Mouse (Mus musculus): ENCODE data around the gene Map4k1. TPM values are rescaled to one million over a fixed set of nuclear protein-coding genes. Genes with fewer than 3 reads are reported as not detected.
A peak's percentile ranks its signal among the peaks of the same experiment; 100 is the strongest.

Gene Map4k1
- polyA plus RNA-seq, 1 experiment: 1.3 TPM

DNA sequence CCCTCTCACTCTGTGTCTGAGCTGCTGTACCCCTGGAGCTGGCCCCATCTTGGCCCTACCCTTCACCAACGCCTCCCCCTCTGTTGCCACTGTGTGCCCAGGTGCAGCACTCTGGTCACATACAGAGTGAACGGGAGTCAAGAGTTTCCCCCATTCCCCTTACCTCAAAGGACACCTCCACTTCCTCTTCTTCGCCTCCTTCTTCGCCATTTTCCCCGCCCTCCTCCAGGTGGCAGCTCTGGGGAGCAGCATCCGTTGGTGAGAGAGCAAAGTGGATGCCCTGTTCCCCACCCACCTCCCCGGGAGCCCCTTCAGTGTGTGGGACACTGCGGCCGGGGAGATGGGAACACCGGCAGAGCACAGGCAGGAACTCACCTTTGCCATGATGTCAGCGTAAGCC is 66.8 kb downstream of the Map4k1 start:
- Histone ChIP-seq H3K27ac (ENCODE audit: insufficient read depth, low read length) (no peak overlapping the region), H3K27me3 (ENCODE audit: control insufficient read depth, insufficient read depth, low read length) (no peaks in the 10 kb centered on the region), H3K4me1 (ENCODE audit: control insufficient read depth, insufficient read depth, low read length) (no peaks in the 10 kb centered on the region), H3K4me3 (replicated peaks; ENCODE audit: insufficient read depth, low read depth, low read length) (no peak overlapping the region)
- no peak for DNase-seq
- TF ChIP-seq POLR2A (IDR thresholded peaks at IDR 0.05; ENCODE audit: borderline replicate concordance, insufficient read depth, low read length) (no peak), CTCF (IDR thresholded peaks at IDR 0.05; ENCODE audit: borderline replicate concordance, insufficient read depth, low read depth, low read length) (no peak)
- WGBS: 80% methylated on average over 11 of the region's 11 CpGs

DNA sequence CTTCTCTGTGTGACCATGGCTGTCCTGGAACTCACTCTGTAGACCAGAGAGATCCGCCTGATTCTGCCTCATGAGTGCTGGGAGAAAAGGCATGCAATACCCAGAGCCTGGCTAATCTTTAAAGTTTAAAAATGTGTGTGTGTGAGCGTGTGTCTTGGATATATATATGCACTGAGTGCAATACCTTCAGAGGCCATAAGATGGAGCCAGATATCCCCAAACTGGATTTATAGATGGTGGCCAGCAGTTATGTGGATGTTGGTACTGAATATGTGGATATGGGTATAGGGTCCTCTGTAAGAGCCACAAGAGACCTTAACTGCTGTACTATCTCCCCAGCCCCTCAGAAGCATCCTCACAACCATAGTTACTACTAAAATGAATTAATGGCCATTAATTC is 68.9 kb downstream of the Map4k1 start:
- Histone ChIP-seq H3K27ac (ENCODE audit: insufficient read depth, low read length) (no peak overlapping the region), H3K4me3 (replicated peaks; ENCODE audit: insufficient read depth, low read depth, low read length) (no peak overlapping the region), H3K4me1 (ENCODE audit: control insufficient read depth, insufficient read depth, low read length) (no peaks in the 10 kb centered on the region), H3K27me3 (ENCODE audit: control insufficient read depth, insufficient read depth, low read length) (no peaks in the 10 kb centered on the region)
- TF ChIP-seq CTCF (IDR thresholded peaks at IDR 0.05; ENCODE audit: borderline replicate concordance, insufficient read depth, low read depth, low read length) (peak; percentile 22; the same call in 1 of the 2 replicates), POLR2A (IDR thresholded peaks at IDR 0.05; ENCODE audit: borderline replicate concordance, insufficient read depth, low read length) (no peak)
- 36% methylated on average over 2 of the region's 2 CpGs for WGBS
- DNase-seq: no peak

DNA sequence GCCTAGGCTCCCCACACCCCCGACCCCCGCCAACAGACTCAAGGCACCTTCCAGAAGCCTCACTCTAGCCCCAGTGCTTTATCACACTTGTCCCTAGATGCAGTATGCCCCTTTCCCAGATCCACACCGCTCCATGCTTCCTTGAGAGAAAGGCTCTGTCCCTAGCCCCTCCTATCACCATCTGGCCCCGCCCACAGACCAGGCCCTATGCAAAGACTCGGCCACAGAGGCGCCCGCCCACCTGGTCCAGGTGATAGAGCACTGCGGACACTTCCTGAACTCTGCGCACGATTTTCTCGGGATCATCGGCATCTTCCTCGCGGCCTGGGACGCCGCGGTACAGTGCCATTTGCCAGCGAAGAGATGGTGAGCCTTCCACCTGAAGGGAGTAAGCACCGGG is 71.0 kb downstream of the Map4k1 start:
- no peak for DNase-seq
- TF ChIP-seq POLR2A (IDR thresholded peaks at IDR 0.05; ENCODE audit: borderline replicate concordance, insufficient read depth, low read length) (no peak), CTCF (IDR thresholded peaks at IDR 0.05; ENCODE audit: borderline replicate concordance, insufficient read depth, low read depth, low read length) (no peak)
- Histone ChIP-seq H3K27ac (ENCODE audit: insufficient read depth, low read length) (no peak overlapping the region), H3K4me3 (replicated peaks; ENCODE audit: insufficient read depth, low read depth, low read length) (no peak overlapping the region), H3K27me3 (ENCODE audit: control insufficient read depth, insufficient read depth, low read length) (no peaks in the 10 kb centered on the region), H3K4me1 (ENCODE audit: control insufficient read depth, insufficient read depth, low read length) (no peaks in the 10 kb centered on the region)
- 8% methylated on average over 19 of the region's 19 CpGs for WGBS

Other genes with a start within 250 kb of the Map4k1 start
- gene Mrps12, start 240.2 kb upstream of the Map4k1 start, polyA plus RNA-seq (2012; rRNA removed): 101 and 113 TPM in 2 replicates
- 21.5 and 23.8 TPM in 2 replicates for gene Sars2, start 240.1 kb upstream of the Map4k1 start, polyA plus RNA-seq (2012; rRNA removed)
- 1.6 and 3.1 TPM in 2 replicates for gene Ccer2, start 225.9 kb upstream of the Map4k1 start, polyA plus RNA-seq (2012; rRNA removed)
- 282 and 298 TPM in 2 replicates for gene Sirt2, start 215.3 kb upstream of the Map4k1 start, polyA plus RNA-seq (2012; rRNA removed)
- gene Nfkbib, start 214.5 kb upstream of the Map4k1 start, polyA plus RNA-seq (2012; rRNA removed): 39.6 and 40.0 TPM in 2 replicates
- gene Rinl, start 193.1 kb upstream of the Map4k1 start, polyA plus RNA-seq (2012; rRNA removed): 3.0 and 3.1 TPM in 2 replicates
- 366 and 379 TPM in 2 replicates for gene Hnrnpl, start 173.5 kb upstream of the Map4k1 start, polyA plus RNA-seq (2012; rRNA removed)
- gene Ech1, start 156.8 kb upstream of the Map4k1 start, polyA plus RNA-seq (2012; rRNA removed): 106 and 115 TPM in 2 replicates
- gene Lgals4, start 148.2 kb upstream of the Map4k1 start, polyA plus RNA-seq (2012; rRNA removed): 6.9 and 8.3 TPM in 2 replicates
- gene Lgals7, start 118.2 kb upstream of the Map4k1 start, polyA plus RNA-seq (2012; rRNA removed): 0.16 TPM in 1 of 2 replicates, not detected in the other
- 0.41 and 0.46 TPM in 2 replicates for gene Capn12, start 100.6 kb upstream of the Map4k1 start, polyA plus RNA-seq (2012; rRNA removed)
- gene Actn4, start 19.7 kb upstream of the Map4k1 start, polyA plus RNA-seq (2012; rRNA removed): 129 and 135 TPM in 2 replicates
- 322 and 331 TPM in 2 replicates for gene Eif3k, start 186 bp upstream of the Map4k1 start, polyA plus RNA-seq (2012; rRNA removed)
- 9.5 and 12.1 TPM in 2 replicates for gene Ryr1, start 143.1 kb downstream of the Map4k1 start, polyA plus RNA-seq (2012; rRNA removed)
- gene Rasgrp4, start 152.8 kb downstream of the Map4k1 start, polyA plus RNA-seq (2012; rRNA removed): 1.2 and 1.5 TPM in 2 replicates
- 76.2 and 81.4 TPM in 2 replicates for gene Fam98c, start 174.2 kb downstream of the Map4k1 start, polyA plus RNA-seq (2012; rRNA removed)
- gene Ggn, start 188.2 kb downstream of the Map4k1 start, polyA plus RNA-seq (2012; rRNA removed): 0.86 and 1.1 TPM in 2 replicates
- 22.5 and 25.4 TPM in 2 replicates for gene Spred3, start 188.4 kb downstream of the Map4k1 start, polyA plus RNA-seq (2012; rRNA removed)
- 239 and 249 TPM in 2 replicates for gene Psmd8, start 198.7 kb downstream of the Map4k1 start, polyA plus RNA-seq (2012; rRNA removed)
- gene Catsperg1, start 232.0 kb downstream of the Map4k1 start, polyA plus RNA-seq (2012; rRNA removed): 1.0 and 1.2 TPM in 2 replicates

Measured in cerebellum, adult 2 months (tissue).